Mouse (Mus musculus) Patski (cell line): ENCODE measurements around the gene Ipo7. TPM values are rescaled to one million over a fixed set of nuclear protein-coding genes. Genes with fewer than 3 reads are reported as not detected.

Experiments
- ATAC-seq: fragments of 100-300 bp; one replicate; pipeline ENCODE4 v1.8.0; 2021
- CTCF ChIA-PET: fragments of 350-600 bp; sonication (Branson Sonifier 250); formaldehyde crosslinking; loops from one replicate; lab custom pipeline; 2022; ENCODE audit warnings: inconsistent platforms; lab: Charles Lee
- POLR2A ChIA-PET: fragments of 350-600 bp; sonication (Branson Sonifier 250); formaldehyde crosslinking; loops from one replicate; lab custom pipeline; 2022; ENCODE audit warnings: antibody characterized with exemption, inconsistent platforms; lab: Charles Lee
- DNase-seq: peaks from one replicate; pipeline ENCODE4 v3.0.0-alpha.2; 2011; ENCODE audit warnings: low read depth, low spot score
- H3K27me3 ChIP-seq: fragments of 371-371 bp; one replicate; pipeline ENCODE4 v1.5.1; 2021
- CTCF ChIP-seq: fragments of 100-300 bp; IDR thresholded peaks from one replicate; pipeline ENCODE4 v1.5.1; 2021
- in situ Hi-C: fragments of 300-500 bp; cut with MboI; formaldehyde crosslinking; loops from 3 replicates; pipeline ENCODE4 v1.11.1; 2018; ENCODE audit warnings: low pct_unique_long_range_greater_than_20kb, mixed read lengths
- polyA plus RNA-seq: library from polyadenylated mRNA; unstranded; gene quantifications from one replicate; pipeline ENCODE4 v1.2.3, GENCODE M21; 2021

Gene Ipo7
- polyA plus RNA-seq, 1 experiment from 2014 or later, result 98.5 TPM

GRCm38 (mm10) chr7:110091670-110092069 is 73.6 kb downstream of the Ipo7 start:
- in situ Hi-C loops, result loop anchor here (5.0 kb wide), 1 partner anchor 71 kb away; no protein-coding TSS in a partner anchor
- no peak for ATAC-seq
- no peaks in the 10 kb centered on the region for H3K27me3 ChIP-seq
- ChIA-PET CTCF (no interaction called here), POLR2A (no interaction called here)
- no peak for DNase-seq
- no peak for TF ChIP-seq CTCF

- no peaks in the 10 kb centered on the region for H3K27me3 ChIP-seq
- DNase-seq, result no peak
- in situ Hi-C loops, result no loop called here
- TF ChIP-seq CTCF, result peak; percentile 16
- ATAC-seq, result no peak
- ChIA-PET POLR2A (no interaction called here), CTCF (interaction anchor here (1.1 to 1.3 kb wide), 2 partner anchors 12 to 19 kb away, joined by 3 read pairs; no protein-coding TSS in a partner anchor)
Measured at GRCm38 (mm10) chr7:110096332-110096731, 78.3 kb downstream of the Ipo7 start.

- peak; percentile 25 for TF ChIP-seq CTCF
- CTCF ChIA-PET, result interaction anchor here (1.0 to 1.2 kb wide), 3 partner anchors 11 to 169 kb away, joined by 3 to 4 read pairs (median 3); no protein-coding TSS in a partner anchor
- peak; percentile 39 for ATAC-seq
- POLR2A ChIA-PET, result no interaction called here
- DNase-seq, result no peak
- no peaks in the 10 kb centered on the region for H3K27me3 ChIP-seq
- in situ Hi-C loops, result no loop called here
Measured at GRCm38 (mm10) chr7:110097106-110097793, 79.2 kb downstream of the Ipo7 start.

GRCm38 (mm10) chr7:110100854-110101253 is 82.8 kb downstream of the Ipo7 start:
- ChIA-PET CTCF (no interaction called here), POLR2A (interaction anchor here (1.2 kb wide), 1 partner anchor 24 kb away, joined by 3 read pairs; no protein-coding TSS in a partner anchor)
- H3K27me3 ChIP-seq, result no peaks in the 10 kb centered on the region
- DNase-seq, result no peak
- in situ Hi-C loops, result no loop called here
- TF ChIP-seq CTCF, result no peak
- no peak for ATAC-seq

GRCm38 (mm10) chr7:110101266-110101665 is 83.2 kb downstream of the Ipo7 start:
- POLR2A ChIA-PET, result interaction anchor here (1.2 kb wide), 1 partner anchor 24 kb away, joined by 3 read pairs; no protein-coding TSS in a partner anchor
- no peak for ATAC-seq
- in situ Hi-C loops, result no loop called here
- no peak for TF ChIP-seq CTCF
- no peak for DNase-seq
- H3K27me3 ChIP-seq, result no peaks in the 10 kb centered on the region
- CTCF ChIA-PET, result interaction anchor here (1.0 kb wide), 1 partner anchor 14 kb away, joined by 3 read pairs; no protein-coding TSS in a partner anchor

- POLR2A ChIA-PET, result interaction anchor here (0.6 kb wide), 1 partner anchor 13 kb away, joined by 3 read pairs; no protein-coding TSS in a partner anchor
- ATAC-seq (no peak), DNase-seq (no peak)
- no peaks in the 10 kb centered on the region for H3K27me3 ChIP-seq
- no peak for TF ChIP-seq CTCF
- CTCF ChIA-PET, result interaction anchor here (1.2 kb wide), 2 partner anchors 12 to 30 kb away, joined by 3 to 4 read pairs; no protein-coding TSS in a partner anchor
- in situ Hi-C loops, result no loop called here
Measured at GRCm38 (mm10) chr7:110105041-110105440, 87.0 kb downstream of the Ipo7 start.

Other genes starting within 250 kb of the Ipo7 start
- 0.54 TPM for gene Nrip3, start 236.2 kb upstream of the Ipo7 start, polyA plus RNA-seq
- not detected for gene Scube2, start 152.6 kb upstream of the Ipo7 start, polyA plus RNA-seq
- 112 TPM for gene Dennd5a, start 57.8 kb upstream of the Ipo7 start, polyA plus RNA-seq
- 42.8 TPM for gene Tmem41b, start 31.3 kb upstream of the Ipo7 start, polyA plus RNA-seq
- gene Zfp143, start 42.9 kb downstream of the Ipo7 start, polyA plus RNA-seq, result 12.5 TPM
- 28.5 TPM for gene Wee1, start 103.8 kb downstream of the Ipo7 start, polyA plus RNA-seq
- gene Swap70, start 203.4 kb downstream of the Ipo7 start, polyA plus RNA-seq, result 34.0 TPM